Mouse (Mus musculus): ENCODE data around the gene Sh2d3c.

Gene Sh2d3c

GRCm38 (mm10) chr2:32788581-32788980, 67.7 kb downstream of the Sh2d3c start:
- no peak for DNase-seq (ENCODE audit: extremely low read depth, low read depth)

GRCm38 (mm10) chr2:32791297-32791696, 70.4 kb downstream of the Sh2d3c start:
- DNase-seq (ENCODE audit: extremely low read depth, low read depth), result no peak

- DNase-seq (ENCODE audit: extremely low read depth, low read depth), result no peak
These were observed 75.0 kb downstream of the Sh2d3c start for GRCm38 (mm10) chr2:32795748-32796418.

- DNase-seq (ENCODE audit: extremely low read depth, low read depth), result no peak
These were observed 77.6 kb downstream of the Sh2d3c start for GRCm38 (mm10) chr2:32798251-32798962.
